Mouse (Mus musculus): ENCODE measurements at regions not wholly inside any gene's neighbourhood (a gene's known extent, or its start where the extent isn't known, plus 50 kb on each side); places are given as distances from the start of the nearest gene placed in this dataset.

DNA sequence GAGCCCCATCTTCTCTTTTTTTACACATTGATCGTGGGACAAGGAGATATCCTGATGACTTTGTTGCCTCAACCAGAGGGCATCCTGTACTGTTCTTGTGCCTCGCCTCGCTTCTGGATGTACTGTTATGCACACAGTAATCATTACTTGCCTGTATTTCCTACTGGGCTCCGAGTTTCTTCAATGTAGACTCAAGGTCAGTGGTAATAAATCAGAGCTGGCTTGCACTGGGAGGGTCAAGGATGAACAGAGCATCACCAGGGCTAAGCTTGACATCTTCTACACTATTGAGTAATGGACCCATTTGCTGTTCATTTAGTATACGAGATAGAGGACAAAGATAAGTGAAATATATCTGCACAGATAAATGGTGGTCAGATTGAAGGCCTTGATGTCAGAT, 295.1 kb upstream of the Igfbp3 start:
- in situ Hi-C loops (cut with MboI, MseI): no loop called here

DNA sequence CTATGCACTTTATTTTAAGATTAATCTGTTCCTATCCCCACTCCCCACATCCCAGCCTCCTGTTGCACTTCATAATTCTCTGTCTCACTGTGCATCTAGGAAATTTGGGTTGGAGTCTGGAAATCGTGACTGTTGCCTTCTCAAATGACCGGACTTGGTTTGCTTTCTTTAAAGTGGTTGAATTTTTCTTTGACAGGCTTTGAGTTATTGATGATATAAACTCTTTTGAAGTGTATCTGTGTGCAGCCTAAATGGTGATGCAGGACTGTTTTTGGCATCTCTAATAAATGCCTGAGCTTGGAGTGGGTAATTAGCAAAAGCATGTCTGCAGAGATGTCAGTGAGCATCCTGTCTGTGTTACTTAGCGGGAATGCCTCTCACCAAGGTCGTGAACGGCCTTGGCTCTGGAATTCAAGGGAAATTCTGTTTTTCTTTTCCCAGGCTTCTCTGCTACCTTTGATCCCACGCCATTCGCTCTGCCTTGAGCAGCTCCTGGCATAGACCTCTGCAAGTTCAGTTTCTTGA, 292.8 kb upstream of the Igfbp3 start:
- in situ Hi-C loops (cut with MboI, MseI): no loop called here

DNA sequence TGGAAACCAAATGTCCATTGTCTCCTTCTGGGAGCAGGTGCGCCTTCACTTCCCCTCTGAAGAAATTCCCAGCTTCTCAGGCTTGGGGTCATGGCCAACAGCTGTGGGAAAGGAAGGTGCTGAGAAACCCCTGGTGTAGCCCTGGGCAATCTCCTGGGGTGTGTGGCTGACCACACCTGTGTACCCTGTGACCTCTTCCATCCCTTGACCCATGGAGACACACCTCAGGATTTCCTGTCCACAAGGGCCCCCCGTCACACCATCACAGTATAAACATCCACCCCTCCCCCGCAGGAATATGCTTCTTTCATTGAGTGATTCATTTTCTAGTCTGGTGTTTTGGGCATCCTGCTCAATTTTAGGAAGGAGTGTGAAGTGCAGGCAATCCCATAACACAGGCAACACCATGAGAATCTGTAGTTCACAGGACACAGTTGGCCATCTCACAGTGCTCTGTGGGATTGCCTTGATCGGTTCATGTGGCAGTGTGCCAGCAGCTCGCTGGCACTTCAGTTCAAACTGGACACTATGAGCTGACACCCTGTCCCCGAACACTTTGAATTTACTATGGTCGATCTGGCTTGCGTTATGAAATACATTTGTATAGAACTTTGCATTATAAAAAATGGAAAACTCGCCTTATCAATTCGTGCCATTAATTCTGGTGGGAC, 291.1 kb upstream of the Igfbp3 start:
- in situ Hi-C loops (cut with MboI, MseI): no loop called here

DNA sequence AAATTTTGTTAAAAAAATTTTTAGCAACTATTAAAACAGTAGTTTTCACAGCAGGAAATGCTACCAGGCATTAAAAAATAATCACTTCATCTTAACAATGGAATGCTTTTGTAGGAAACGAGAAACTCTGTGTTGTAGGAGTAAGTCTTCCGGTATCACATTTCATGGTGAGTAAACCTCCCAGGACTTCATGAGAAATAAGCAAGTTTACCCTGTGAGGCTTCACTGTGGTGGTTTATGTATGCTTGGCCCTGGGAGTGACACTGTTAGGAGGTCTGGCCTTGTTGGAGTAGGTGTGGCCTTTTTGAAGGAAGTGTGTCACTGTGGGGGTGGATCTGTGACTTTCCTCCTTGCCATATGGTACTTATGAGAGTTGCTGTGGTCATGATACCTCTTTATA, 289.0 kb upstream of the Igfbp3 start:
- in situ Hi-C loops (cut with MboI, MseI): no loop called here

DNA sequence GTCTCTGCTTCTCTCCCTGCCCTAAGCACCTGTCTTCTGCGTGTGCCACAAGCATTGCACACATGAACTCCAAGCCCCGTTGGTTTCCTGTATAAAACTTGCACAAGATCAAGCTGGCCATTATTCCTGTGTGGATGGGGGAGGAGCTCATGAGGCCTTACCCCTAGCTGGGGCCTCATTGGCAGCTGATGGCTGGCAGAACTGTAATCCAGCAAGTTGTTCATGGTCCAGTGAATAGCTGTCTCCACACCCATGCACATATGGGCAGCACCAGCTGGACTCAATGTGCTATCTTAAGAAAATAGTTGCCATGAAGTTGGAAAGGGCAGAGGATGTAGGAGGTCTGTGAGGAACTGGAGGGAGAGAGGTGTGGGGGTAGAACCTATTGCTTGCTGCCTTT, 288.3 kb upstream of the Igfbp3 start:
- in situ Hi-C loops (cut with MboI, MseI): no loop called here

DNA sequence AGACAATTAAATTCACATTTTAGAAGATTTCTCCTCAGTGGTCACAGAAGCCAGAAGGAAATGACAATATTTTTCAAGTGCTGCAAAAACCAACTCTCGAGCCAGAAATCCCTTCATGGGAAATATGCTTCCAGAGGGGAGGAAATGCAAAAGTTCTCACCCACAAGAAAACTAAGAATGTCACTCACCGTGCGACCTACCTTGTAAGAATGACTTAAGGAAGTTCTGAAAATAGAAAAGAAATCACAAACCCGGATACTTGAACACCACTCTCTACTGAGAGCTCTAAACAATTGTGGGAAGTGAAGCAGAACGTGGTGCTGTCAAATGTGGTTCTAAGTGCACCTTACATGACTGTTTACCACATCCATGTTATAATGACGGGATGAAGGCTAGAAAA, 284.1 kb upstream of the Igfbp3 start:
- in situ Hi-C loops (cut with MboI, MseI): no loop called here

DNA sequence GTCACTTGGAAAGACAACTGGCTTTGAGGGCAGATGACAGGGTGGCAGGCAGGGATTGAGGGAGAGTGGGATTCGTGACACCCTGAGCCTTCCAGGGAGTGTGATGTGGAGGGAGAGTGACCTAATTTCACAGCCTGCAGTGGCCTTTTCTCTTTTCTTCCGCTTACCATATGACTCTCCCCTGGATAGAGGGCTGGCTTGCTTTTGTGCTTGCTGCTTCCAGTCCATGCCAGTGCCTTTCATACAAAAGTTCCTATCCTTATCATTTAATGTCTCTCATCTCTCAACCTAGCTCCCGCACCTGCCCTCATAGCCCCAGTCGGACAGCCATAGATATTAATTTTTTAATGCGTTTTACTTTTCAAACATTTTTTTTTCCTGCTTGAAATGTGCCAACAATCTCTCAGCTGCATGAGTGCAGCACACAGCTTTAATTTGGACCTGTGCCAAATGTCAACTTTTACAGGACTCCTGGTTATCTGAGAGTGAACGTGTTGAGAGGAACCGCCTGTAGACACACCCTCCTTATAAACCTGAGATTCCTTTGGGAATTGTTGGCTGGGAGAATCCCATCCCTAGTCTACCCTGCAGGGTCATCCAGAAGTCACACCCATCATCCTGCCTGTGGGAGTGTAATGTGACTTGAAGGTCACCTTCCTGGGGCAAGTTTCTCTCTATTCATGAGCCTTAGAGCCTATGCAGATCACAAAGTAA, 260.3 kb upstream of the Igfbp3 start:
- in situ Hi-C loops (cut with MboI, MseI): no loop called here

DNA sequence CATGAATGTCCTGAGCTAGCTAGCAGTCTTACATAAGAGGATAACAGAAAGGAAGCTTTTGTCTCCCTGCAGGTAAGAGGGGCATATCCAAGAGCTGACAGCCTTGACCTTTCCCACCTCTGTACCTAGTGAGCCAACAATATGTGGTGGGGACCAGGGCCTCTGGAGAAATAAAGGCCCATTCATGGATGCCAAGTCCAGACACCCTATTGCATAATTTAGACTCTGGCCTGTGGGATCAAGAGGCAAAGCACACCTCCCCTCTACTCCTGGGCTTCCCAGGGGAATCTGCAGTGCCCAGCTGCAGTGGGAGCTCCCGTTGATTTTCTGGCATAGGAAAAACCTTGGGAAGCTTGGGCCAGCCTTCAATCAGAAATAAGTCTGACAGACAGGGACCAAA, 251.8 kb upstream of the Igfbp3 start:
- in situ Hi-C loops (cut with MboI, MseI): no loop called here

DNA sequence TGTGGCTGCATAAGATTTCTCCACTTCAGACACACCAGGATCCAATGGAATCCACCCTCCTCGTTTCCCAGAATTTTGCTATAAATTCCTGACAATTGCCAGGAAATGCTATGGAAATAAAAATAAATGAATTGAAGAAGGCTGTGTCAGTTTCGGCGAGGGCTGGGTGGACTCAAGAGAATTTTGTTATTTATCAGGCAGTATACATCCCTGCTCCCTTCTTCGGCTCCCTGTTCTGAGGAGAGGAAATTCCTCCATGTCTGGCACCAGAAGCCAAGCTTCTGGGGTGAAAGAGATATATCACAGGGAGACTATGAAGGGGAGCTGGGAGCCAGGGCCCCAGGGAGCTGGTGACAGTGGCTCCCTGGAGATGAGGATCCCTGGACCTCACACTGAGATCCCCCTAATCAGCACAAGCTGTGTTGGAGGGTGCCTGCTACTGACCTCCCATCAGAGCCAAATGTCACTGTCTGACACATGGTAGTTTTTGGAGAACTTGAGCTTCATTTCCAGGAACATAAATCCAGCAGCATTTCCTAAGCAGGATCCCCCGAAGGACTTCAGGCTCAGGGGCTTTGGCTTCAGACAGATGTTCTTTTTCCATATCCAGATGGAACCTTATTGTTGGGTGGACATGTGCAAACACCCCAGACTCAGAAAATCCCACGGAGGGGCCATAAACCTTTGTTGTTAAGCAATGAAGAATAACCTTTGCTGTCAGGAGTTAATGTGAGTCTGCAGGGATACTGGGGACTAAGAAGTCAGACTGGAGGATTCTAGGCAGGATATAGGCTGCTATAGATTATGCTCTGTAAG, 248.4 kb upstream of the Igfbp3 start:
- in situ Hi-C loops (cut with MboI, MseI): no loop called here

DNA sequence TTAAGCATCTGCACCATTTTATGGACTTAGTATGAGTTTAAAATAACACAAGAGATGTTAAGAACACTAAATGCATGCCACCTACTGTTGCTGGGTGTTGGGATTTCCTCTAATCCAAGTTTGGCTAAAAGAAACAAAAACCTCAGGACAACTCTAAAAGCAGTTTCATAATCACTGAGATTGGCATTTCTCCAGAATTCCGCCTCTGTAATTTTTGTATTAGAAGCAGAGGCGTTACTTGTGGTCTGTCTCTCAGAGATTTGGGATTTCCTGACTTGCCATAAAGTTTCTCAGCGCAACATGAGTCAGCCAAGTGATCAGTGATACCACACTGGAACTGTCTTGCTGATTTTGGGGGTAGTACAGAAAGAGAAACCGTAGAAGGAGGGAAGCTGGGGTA, 238.0 kb upstream of the Igfbp3 start:
- in situ Hi-C loops (cut with MboI, MseI): no loop called here

DNA sequence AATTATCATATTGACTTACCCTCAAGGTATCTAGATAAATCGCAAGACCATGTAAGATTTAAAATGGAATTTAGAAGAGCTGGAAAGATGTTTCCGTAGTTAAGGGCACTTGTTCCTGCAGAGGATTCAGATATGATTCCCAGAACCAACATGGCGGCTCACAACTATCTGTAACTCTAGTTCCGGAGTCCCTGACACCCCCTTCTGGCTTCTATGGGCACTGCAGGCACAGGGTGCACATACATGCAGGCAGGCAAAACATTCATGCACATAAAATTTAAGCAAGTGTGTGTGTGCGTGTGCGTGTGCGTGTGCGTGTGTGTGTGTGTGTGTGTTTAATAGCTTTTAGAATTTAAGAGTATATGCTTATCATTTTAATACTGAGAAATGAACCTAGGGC, 230.8 kb upstream of the Igfbp3 start:
- in situ Hi-C loops (cut with MboI, MseI): no loop called here

DNA sequence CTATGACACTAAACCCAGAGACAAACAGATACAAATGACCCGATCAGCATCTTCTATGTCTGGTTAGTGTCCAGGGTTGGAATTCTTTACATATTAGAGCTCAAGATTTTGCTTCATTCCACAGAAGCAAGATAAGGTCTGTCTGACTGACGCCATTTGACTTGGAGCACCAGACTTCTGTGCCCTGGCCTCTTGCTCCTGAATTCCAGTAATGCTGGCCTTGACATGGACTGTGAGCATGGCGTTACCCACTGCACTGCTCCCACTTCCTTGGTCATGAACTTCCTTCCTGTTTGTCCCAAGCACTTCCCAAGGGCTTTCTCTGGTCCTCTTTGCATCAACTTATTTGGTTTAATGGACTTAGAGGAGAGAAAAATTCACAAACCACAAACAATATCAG, 225.6 kb upstream of the Igfbp3 start:
- in situ Hi-C loops (cut with MboI, MseI): no loop called here

DNA sequence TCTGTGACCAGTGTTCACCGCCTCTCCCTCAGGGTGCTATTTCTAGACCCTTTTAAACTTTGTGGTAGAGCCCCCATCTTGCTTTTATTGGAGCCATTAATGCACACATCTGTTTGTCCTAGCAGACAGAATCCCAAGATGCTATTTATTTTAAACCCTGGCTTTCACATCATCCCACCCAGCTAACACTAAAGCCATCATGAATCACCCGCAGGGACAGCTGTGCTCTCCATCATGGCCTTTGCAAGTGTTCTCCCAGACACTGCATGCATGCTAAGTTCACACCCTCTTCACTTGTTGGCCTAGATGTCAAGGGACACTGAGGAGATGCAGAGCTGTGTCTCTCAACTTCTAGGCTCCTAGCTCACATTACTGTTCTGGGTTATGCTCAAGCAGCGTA, 220.9 kb upstream of the Igfbp3 start:
- in situ Hi-C loops (cut with MboI, MseI): no loop called here

DNA sequence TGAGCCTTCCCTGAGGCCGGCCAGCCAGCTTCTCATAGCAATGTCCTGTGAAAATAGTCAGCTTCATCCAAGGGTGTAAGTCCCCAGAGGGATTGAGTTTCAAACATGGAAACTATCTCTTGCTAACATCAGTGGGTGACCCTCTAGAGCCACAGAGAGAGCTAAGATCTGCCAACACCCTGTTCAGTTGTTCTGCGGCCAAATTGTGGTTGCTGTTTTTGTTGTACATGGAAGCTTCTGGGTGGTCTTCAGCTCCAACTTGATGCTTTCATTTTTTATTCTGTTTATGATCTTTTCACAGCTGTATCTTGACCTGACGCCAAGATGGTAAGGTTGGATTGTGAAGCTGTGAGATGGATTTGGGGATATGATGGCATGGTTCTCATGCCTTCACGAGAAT, 214.0 kb upstream of the Igfbp3 start:
- in situ Hi-C loops (cut with MboI, MseI): no loop called here

DNA sequence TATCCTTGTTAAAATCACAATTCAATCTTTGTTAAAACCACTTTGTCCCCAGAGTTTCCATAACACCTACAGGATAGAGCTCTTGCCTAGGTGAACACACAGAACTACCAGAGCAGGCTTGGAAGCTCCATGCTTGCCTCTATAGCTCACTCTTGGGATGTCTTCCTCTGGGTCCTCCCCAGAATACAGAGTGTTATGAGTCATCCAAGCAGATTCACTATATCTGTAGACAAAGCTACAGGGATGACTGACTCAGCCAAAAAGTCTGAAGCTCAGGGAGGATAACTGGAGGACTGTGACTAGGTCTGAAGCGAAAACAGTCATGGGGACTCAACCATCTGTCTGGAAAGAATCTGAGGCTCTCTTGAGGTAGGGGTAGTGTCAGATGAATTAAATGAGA, 211.5 kb upstream of the Igfbp3 start:
- in situ Hi-C loops (cut with MboI, MseI): no loop called here

DNA sequence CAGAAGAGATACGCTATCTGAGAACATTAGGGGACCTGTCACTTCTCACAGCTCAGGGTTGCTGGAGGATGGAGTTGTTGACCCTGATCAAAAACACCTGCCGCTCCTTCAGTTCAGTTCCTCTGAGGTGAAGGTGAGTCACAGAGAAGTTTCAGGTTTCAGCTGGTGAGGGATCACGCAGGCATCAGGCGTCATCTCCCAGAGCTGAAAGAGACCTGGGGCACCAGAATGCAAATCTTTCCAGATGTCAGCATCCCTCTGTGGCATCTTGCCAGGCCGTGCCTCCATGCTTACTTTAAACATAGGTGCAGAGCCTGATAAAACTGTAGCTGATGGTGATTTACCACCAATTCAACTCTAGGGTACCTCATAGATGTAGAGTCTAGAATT, 210.4 kb upstream of the Igfbp3 start:
- in situ Hi-C loops (cut with MboI, MseI): no loop called here

DNA sequence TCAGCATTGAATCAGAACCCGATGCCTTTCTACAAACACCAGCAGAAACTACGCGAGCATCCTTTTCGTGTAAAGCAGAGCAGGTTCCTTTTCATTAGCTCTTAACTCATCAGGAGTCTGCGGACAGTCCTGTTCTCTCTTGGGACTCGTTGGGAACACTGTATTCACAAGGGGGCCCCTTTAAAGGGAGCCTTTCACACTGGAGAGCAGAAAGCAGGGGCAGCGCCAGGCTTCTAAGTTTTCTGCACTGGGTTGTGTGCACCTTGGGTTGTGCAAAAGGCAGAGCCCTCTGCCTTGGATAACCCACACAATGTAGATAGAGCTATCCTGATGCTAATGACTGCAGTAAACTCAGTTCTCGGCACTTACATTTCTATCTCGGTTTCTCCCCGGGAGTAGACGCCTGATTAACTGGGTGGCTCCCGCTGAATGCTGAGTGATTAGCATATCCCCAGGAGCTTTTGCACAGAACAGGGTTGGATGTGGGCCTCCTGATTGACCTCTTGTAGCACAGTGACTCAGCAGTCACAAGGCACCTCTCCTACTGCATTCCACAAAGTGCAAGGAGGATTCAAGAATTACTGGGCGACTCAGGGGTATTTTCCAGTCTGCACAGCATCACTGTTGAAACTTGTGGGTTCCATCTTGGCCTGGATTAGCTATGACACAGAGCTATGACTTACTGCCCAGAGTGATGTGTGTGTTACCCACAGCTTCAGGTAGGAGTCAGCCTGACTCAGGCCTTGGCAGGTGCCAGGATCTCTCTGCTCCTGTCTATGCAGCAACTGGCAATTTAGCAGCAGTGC, 209.8 kb upstream of the Igfbp3 start:
- in situ Hi-C loops (cut with MboI, MseI): no loop called here

DNA sequence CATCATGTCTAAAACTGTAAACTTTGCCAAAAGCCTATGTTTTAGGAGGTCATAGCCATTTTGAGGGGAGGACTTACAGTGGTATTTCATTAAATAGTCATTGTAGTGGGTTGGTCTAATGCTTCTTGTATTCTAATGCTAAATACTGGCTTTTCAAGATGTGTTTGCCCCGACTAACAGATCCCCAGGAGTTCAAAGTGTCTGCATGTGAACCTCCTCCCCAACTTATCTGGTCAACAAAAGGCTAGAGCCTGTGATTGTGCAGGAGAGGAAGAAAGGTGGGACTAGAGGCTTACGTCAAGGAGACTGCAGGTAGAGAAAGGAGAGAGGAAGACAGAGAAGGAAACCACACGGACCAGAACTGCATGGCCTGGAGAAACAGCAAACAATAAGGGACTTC, 198.9 kb upstream of the Igfbp3 start:
- in situ Hi-C loops (cut with MboI, MseI): no loop called here

DNA sequence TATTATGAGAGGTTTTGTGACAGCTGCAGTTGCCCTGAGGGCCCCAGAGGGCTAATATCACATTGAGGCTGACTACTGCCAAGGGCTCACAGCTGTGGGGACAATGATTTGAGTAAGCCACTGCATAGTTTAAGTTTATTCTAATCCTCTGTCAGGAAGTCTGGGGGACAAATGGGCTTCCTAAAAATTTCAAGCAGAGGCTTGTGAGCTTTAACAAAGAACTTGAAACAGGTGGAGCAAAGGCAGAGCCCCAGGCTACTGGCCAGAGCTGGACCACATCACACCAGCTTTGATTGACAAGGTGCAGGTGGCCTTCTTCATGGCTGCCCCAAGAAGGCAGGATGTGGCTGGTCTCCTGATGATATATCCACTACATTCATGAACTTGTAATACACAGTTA, 195.3 kb upstream of the Igfbp3 start:
- in situ Hi-C loops (cut with MboI, MseI): no loop called here

DNA sequence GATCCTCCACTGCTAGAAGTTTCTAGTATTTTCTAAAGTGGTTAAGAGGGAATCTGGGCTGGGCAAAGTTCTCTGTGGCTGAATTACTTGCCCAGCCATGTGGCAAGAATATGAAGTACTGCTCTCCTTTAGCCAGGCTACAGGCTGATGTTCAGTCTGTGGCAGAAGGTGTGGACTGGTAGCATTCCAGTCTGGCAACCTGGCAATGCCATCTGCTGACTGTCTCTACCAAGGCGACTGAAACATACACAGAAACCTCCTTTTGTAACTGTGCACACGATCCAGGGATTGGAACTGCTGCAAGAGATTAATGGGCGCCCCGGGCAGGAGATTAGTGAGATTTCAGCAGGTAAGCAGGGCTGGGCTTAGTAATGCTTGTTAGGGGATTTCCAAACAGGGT, 190.9 kb upstream of the Igfbp3 start:
- in situ Hi-C loops (cut with MboI, MseI): no loop called here

DNA sequence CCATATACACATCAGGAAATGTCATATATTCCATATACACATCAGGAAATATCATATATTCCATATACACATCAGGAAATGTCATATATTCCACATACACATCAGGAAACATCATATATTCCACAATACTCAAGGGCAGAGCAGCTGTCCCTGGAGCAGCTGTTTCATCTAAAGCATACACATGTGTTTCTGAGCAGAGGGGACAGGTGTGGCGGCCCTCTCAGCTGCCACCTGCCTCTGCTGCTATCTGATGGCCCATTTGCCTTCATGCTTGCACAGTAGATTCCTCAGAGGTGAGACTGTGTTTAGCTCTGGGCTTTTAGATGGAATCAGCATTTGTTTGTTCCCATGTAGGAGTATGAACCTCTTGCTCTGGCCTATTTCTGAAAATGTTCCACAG, 158.1 kb upstream of the Igfbp3 start:
- in situ Hi-C loops (cut with MboI, MseI): loop anchor here (10.0 kb wide), 1 partner anchor 1133 kb away; no protein-coding TSS in a partner anchor

DNA sequence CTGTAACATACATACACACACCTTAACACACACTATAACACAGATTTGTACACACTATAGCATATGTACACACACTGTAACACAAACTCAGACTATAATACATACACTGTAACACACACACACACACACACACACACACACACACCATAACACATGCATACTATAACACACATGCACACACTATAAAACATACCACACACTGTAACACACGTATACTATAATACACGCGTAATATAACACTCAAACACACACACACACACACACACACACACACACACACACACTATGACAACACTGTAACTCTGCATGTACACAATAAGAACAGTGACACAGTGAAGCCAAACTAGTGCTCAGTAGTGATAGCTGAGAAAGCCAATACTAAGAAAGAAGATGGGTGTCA, 147.7 kb upstream of the Igfbp3 start:
- in situ Hi-C loops (cut with MboI, MseI): no loop called here
